Mouse (Mus musculus) hindbrain, embryonic 13.5 days (tissue): ENCODE data around the gene Akt3. TPM values are rescaled to one million over a fixed set of nuclear protein-coding genes. Genes with fewer than 3 reads are reported as not detected.

Source experiments
- ATAC-seq: fragments of 200-750 bp; cut with Nextera tagmentation; 2 replicates; pipeline ENCODE4 v1.8.0; 2017; ENCODE audit warnings: moderate TSS enrichment; ENCODE audit not compliant: low FRiP score
- H3K27ac ChIP-seq: fragments of 300-500 bp; sonication (generic); 2 replicates; pipeline ENCODE4 v1.5.1; 2015; ENCODE audit warnings: inconsistent platforms, mild to moderate bottlenecking, moderate library complexity
- H3K27me3 ChIP-seq: fragments of 300-500 bp; sonication (generic); 2 replicates; pipeline ENCODE4 v1.6.1; 2015; ENCODE audit warnings: mild to moderate bottlenecking, inconsistent platforms
- H3K36me3 ChIP-seq: fragments of 300-500 bp; sonication (generic); 2 replicates; pipeline ENCODE4 v1.6.1; 2015; ENCODE audit warnings: mild to moderate bottlenecking, inconsistent platforms
- H3K4me1 ChIP-seq: fragments of 300-500 bp; sonication (generic); replicated peaks from 2 replicates; pipeline ENCODE4 v1.6.1; 2015; ENCODE audit warnings: inconsistent platforms
- H3K4me2 ChIP-seq: fragments of 300-500 bp; sonication (generic); 2 replicates; pipeline ENCODE4 v1.6.1; 2015; ENCODE audit warnings: inconsistent platforms, mild to moderate bottlenecking, moderate library complexity
- H3K4me3 ChIP-seq: fragments of 300-500 bp; sonication (generic); 2 replicates; pipeline ENCODE4 v1.5.1; 2015; ENCODE audit warnings: mild to moderate bottlenecking, inconsistent platforms
- H3K9ac ChIP-seq: fragments of 300-500 bp; sonication (generic); 2 replicates; pipeline ENCODE4 v1.6.1; 2015; ENCODE audit warnings: mild to moderate bottlenecking, inconsistent platforms
- H3K9me3 ChIP-seq: fragments of 300-500 bp; sonication (generic); 2 replicates; pipeline ENCODE4 v1.6.1; 2016; ENCODE audit warnings: inconsistent platforms
- WGBS: fragments of 180-500 bp; shearing (Covaris S2); methylation state at CpG from one replicate; pipeline ENCODE4 v1.1.7; 2015; 5-methylcytosine and 5-hydroxymethylcytosine counted together
- polyA plus RNA-seq: library from polyadenylated mRNA; unstranded; fragments of >200 nt; fragmentation: Nextera tagmentation; extraction: Ambion mirVana; gene quantifications from 2 replicates; pipeline ENCODE4 v1.2.1, GENCODE M21; 2015

The Akt3 gene
- polyA plus RNA-seq, result 21.3 and 22.3 TPM in 2 replicates

DNA sequence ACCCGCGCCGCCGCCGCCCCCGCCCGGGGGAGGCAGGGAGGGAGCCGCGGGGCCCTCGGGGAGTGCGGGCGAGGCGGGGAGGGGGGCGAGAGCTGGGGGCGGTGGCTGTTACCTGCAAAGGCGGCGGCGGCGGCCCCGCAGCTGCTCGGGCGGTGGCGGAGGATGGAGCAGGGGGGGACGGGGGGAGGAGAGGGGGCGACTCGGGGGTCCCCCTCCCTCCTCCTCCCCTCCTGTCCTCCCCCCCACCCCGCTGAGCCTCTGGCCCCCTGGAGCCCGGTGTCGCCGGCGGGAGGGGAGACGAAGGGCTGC is at the start of gene Akt3:
Gene Akt3 (minus strand): TSS at position 170 of the 309 bp plus-strand sequence.
- Histone ChIP-seq H3K4me2 (peak within 1 kb of the TSS; percentile 90), H3K36me3 (no peaks in the 10 kb centered on the region), H3K9ac (peak within 1 kb of the TSS; percentile 94), H3K4me3 (peak within 1 kb of the TSS; percentile 86), H3K4me1 (peaks cover 8% of the 10 kb centered on the region), H3K27me3 (no peaks in the 10 kb centered on the region), H3K9me3 (no peaks in the 10 kb centered on the region), H3K27ac (peak within 1 kb of the TSS; percentile 100)
- no CpG with 5 or more reads among the region's 32 CpGs for WGBS
- ATAC-seq, result peak; percentile 47

DNA sequence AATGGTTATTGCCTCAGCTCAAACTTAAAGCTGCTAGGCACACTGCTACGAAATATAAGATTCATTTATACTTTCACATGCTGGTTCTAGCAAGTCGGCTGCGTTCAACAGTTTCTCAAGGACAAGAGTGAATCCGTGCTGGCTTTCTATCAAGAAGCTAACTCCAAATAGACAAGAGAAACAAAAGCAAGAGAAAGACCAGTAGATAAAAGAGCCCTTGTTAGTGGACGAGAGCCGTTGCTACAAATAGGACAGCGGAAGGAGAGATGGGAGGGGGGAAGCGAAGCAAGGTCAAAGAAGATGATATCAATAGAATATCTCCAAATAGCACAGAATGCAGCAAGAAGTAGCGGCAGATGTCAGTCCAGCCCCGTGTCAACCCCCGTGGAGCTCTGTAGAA is 49.5 kb upstream of the Akt3 start:
- Histone ChIP-seq H3K36me3 (no peaks in the 10 kb centered on the region), H3K4me3 (no peak overlapping the region), H3K4me2 (0 out of 2 replicates have a peak overlapping the region, but pooled peaks have one; percentile 10), H3K9me3 (no peaks in the 10 kb centered on the region), H3K27me3 (no peaks in the 10 kb centered on the region), H3K27ac (no peak overlapping the region), H3K9ac (no peak overlapping the region), H3K4me1 (peaks cover 9% of the 10 kb centered on the region)
- WGBS, result 45% methylated on average over 11 of the region's 11 CpGs
- ATAC-seq, result no peak

DNA sequence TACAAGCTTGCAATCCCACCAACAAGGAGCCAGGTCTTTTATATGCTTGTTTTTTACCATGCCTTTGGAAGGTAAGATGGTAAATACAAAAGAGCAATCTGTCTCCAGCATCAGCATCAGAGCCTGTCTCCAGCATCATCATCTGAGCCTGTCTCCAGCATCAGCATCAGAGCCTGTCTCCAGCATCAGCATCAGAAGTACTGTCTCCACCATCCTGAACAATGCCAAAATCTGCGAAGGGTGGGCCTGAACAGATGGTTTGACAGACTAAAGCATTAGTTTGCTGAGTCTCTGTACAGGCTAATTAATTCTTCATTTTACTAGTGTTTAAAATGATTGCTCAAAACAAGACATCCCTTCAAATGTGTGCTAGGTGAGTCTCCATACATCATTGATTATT is 40.2 kb upstream of the Akt3 start:
- Histone ChIP-seq H3K4me2 (no peak overlapping the region), H3K4me1 (no peaks in the 10 kb centered on the region), H3K9ac (no peak overlapping the region), H3K4me3 (no peak overlapping the region), H3K27ac (no peak overlapping the region), H3K36me3 (no peaks in the 10 kb centered on the region), H3K9me3 (no peaks in the 10 kb centered on the region), H3K27me3 (no peaks in the 10 kb centered on the region)
- no peak for ATAC-seq
- 95% methylated on average over 1 of the region's 1 CpGs for WGBS

DNA sequence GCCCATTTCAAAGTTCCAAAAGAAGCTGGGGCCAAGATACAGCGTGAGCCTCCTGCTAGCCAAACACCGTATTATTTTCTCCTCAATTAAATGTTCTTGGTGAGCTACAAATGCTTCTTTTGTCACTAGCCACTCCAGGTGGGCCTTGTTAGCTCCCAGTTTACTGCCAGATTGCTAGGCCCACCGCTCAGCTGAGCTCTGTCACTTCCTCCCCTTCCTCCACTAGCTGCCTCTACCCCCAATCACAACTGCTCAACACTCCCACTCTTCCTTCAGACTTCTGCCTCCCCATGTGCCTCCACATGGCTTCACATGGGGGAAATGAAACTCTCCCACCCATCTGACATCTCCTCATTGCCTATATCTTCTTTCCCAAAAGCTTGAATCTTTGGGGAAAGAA is 28.8 kb upstream of the Akt3 start:
- no peak for ATAC-seq
- no peak overlapping the region for H3K27ac ChIP-seq
- H3K4me3 ChIP-seq, result no peak overlapping the region
- no peaks in the 10 kb centered on the region for H3K4me1 ChIP-seq
- 24% methylated on average over 3 of the region's 3 CpGs for WGBS
- no peaks in the 10 kb centered on the region for H3K9me3 ChIP-seq
- no peak overlapping the region for H3K4me2 ChIP-seq
- no peak overlapping the region for H3K9ac ChIP-seq
- no peaks in the 10 kb centered on the region for H3K36me3 ChIP-seq
- H3K27me3 ChIP-seq, result no peaks in the 10 kb centered on the region

DNA sequence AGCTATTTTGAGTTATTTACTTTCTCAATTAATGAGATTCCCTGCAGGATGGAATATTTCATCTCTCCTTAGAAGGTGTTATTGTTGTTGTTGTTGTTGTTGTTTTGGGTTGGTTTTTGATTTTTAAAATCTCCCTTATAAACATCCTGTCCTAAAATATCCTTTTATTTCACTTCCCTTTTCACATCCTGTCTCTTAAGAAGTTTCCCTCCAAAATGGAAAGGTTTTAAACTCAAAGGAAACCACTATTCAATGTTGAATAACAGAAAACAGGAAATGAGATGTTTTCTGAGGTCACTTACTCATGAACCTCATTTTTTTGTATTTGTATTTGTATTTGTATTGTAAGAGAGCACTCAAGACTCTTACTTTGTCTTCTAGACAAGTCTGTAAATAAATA is 23.9 kb upstream of the Akt3 start:
- Histone ChIP-seq H3K4me3 (no peak overlapping the region), H3K27me3 (no peaks in the 10 kb centered on the region), H3K9me3 (no peaks in the 10 kb centered on the region), H3K27ac (no peak overlapping the region), H3K4me1 (no peaks in the 10 kb centered on the region), H3K4me2 (no peak overlapping the region), H3K9ac (no peak overlapping the region), H3K36me3 (no peaks in the 10 kb centered on the region)
- ATAC-seq, result no peak

DNA sequence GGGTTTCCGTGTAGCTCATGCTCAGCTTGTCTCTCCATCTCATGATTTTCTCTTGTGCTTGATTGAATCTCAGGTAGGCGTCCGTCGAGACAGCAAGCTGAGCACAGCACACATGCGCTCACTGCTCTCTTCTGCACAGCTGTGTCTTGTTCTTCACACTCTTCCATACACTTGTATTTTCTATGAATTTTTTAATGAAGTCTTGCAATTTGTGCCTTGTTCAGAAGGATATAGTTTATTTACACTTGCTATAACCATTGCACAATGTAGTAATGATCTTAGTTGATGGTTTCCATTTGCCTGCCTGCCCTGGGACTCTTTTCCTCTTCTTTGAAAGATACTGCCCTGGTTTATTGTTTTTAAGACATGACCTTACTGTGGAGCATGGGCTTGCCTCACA is 19.4 kb upstream of the Akt3 start:
- Histone ChIP-seq H3K27me3 (no peaks in the 10 kb centered on the region), H3K4me3 (no peak overlapping the region), H3K4me2 (no peak overlapping the region), H3K4me1 (no peaks in the 10 kb centered on the region), H3K27ac (no peak overlapping the region), H3K9ac (no peak overlapping the region), H3K36me3 (no peaks in the 10 kb centered on the region), H3K9me3 (no peaks in the 10 kb centered on the region)
- ATAC-seq, result no peak
- WGBS, result 92% methylated on average over 5 of the region's 5 CpGs

DNA sequence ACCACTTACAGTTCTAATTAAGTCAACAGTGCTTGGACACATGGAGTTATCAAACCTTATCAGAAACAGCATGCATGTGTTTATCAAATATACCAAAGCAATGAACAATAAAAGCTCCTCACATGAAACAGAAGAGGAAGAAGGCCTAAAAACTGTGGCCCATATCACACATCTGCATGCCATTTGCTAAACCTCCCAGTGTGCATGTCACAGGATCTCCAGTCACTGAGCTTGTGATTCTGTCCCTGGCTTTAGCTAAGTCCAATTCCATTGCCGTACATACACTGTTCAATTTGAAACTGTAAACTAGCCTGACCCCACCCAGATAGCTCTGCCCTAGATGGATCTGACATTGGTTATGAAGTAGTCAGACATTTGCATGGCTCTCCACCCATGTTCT is 9.6 kb upstream of the Akt3 start:
- no peaks in the 10 kb centered on the region for H3K9me3 ChIP-seq
- no peaks in the 10 kb centered on the region for H3K27me3 ChIP-seq
- no peaks in the 10 kb centered on the region for H3K36me3 ChIP-seq
- H3K4me2 ChIP-seq, result no peak overlapping the region
- WGBS, result 84% methylated on average over 1 of the region's 1 CpGs
- H3K27ac ChIP-seq, result no peak overlapping the region
- no peaks in the 10 kb centered on the region for H3K4me1 ChIP-seq
- no peak overlapping the region for H3K9ac ChIP-seq
- ATAC-seq, result no peak
- H3K4me3 ChIP-seq, result no peak overlapping the region

DNA sequence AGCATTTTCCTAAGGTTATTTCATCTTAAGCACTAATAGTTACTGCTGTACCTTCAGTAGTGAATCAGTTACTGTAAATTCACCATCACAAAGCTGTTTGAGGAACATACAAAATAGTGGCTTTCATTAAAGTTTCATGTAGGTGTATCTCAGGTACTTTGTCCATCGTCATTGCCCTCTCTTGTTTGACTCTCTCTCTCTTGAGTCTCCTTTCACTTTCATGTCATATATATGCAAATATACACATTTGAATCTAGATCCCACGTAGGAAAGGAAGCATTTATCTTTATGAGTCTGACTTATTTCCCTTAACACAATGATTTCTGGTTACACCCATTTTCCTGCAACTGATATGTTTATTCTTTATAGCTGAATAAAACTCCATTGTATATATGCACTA is 4.9 kb upstream of the Akt3 start:
- WGBS, result 71% methylated on average over 2 of the region's 2 CpGs

DNA sequence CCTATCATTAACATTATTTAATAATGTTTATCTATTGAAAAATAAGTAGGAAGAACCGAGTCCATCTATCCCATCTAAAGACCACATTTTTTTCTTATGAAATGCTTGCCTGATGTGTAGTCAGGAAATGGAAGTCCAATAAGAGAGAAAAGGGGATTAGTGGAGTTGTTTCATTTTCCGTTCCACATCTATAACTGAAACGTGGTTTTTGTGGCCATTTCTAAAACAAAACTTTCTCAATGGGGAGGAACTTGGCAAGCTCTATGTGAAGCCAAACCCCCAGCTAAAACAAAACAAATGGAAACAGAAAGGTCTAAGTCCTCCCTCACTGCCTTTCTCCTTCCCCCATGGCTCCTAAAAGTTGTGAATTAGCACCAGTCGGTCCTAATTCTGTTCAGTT is 2.8 kb upstream of the Akt3 start:
- H3K27ac ChIP-seq, result no peak overlapping the region
- peaks cover 8% of the 10 kb centered on the region for H3K4me1 ChIP-seq
- no peaks in the 10 kb centered on the region for H3K27me3 ChIP-seq
- no peak overlapping the region for H3K9ac ChIP-seq
- H3K9me3 ChIP-seq, result no peaks in the 10 kb centered on the region
- no peak overlapping the region for H3K4me3 ChIP-seq
- no peak overlapping the region for H3K4me2 ChIP-seq
- no peak for ATAC-seq
- WGBS, result 79% methylated on average over 4 of the region's 4 CpGs
- H3K36me3 ChIP-seq, result no peaks in the 10 kb centered on the region

More for the DNA sequence above, 4.9 kb upstream of the Akt3 start:
- no peaks in the 10 kb centered on the region for H3K36me3 ChIP-seq
- no peak overlapping the region for H3K27ac ChIP-seq
- ATAC-seq, result no peak
- peaks cover 8% of the 10 kb centered on the region for H3K4me1 ChIP-seq
- no peak overlapping the region for H3K9ac ChIP-seq
- H3K9me3 ChIP-seq, result no peaks in the 10 kb centered on the region
- no peak overlapping the region for H3K4me2 ChIP-seq
- no peaks in the 10 kb centered on the region for H3K27me3 ChIP-seq
- H3K4me3 ChIP-seq, result no peak overlapping the region

DNA sequence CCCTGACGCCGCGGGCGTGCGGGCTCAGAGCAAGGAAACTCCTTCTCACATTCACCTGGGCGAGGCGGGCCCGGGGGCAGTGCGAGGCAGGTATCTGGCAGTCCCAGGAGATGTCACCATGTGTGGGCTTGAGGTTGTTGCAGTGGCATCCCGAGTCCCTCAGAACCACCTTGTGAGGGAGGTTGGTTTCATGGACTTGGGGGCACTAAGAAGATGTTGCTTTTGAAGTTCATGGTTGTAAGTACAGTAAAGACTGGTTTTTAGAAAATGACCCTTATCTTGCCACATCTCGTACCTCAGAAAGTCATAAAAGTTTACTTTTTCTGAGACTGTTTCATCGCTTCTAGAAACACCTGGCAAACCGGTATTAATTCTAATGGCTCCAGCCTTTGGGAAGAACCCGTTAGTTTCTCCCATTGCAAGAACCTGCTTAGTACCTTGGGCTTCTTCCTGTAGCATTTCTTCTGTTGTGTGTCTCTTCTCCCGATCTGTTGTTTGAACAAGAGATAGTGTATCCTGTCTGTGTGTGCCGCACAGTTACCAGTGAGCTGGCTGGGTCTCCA is 1.1 kb upstream of the Akt3 start:
- Histone ChIP-seq H3K9me3 (no peaks in the 10 kb centered on the region), H3K36me3 (no peaks in the 10 kb centered on the region), H3K4me2 (peak overlapping the region; percentile 90), H3K27me3 (no peaks in the 10 kb centered on the region), H3K9ac (peak overlapping the region; percentile 94), H3K4me3 (peak overlapping the region; percentile 86), H3K27ac (peak overlapping the region; percentile 100), H3K4me1 (peaks cover 8% of the 10 kb centered on the region)
- 22% methylated on average over 16 of the region's 16 CpGs for WGBS
- ATAC-seq, result no peak

DNA sequence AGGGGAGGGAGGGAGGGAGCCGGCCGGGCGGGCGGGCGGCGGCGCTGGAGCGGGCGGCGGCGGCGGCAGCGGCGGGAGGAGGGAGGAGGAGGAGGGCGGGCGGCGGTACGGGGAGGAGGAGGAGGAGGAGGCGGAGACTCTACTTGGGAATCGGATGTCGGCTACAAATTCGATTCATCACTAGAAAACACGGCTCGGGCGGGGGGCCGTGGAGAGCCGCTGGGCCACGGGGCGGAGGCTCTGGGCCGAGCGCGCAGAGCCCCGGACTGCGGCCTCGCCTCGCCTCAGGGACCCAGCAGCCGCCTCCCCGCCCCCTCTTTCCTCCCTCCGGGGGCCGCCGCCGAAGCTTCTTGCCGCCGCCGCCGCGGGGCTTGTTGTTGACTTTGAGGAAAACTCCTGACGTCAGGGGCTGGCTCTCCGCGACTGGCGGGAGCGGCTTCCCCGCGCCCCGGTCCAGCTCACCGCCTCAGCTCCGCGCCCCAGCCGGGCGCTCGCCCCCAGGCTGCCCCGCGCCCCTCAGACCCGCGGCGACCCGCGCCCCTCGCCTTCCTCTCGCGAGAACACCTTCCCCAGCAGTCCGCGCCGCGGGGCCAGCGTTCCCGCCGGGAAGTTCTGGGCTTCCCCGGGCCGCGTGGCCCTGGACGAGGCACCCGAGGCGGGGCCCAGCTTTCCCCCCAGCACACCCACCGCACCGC is 487 bp upstream of the Akt3 start:
- WGBS, result 0% methylated on average over 43 of the region's 86 CpGs
- peaks cover 8% of the 10 kb centered on the region for H3K4me1 ChIP-seq
- no peaks in the 10 kb centered on the region for H3K36me3 ChIP-seq
- H3K27ac ChIP-seq, result peak overlapping the region; percentile 100
- H3K4me2 ChIP-seq, result peak overlapping the region; percentile 90
- peak overlapping the region; percentile 86 for H3K4me3 ChIP-seq
- H3K27me3 ChIP-seq, result no peaks in the 10 kb centered on the region
- no peaks in the 10 kb centered on the region for H3K9me3 ChIP-seq
- ATAC-seq, result peak; percentile 89
- peak overlapping the region; percentile 94 for H3K9ac ChIP-seq

DNA sequence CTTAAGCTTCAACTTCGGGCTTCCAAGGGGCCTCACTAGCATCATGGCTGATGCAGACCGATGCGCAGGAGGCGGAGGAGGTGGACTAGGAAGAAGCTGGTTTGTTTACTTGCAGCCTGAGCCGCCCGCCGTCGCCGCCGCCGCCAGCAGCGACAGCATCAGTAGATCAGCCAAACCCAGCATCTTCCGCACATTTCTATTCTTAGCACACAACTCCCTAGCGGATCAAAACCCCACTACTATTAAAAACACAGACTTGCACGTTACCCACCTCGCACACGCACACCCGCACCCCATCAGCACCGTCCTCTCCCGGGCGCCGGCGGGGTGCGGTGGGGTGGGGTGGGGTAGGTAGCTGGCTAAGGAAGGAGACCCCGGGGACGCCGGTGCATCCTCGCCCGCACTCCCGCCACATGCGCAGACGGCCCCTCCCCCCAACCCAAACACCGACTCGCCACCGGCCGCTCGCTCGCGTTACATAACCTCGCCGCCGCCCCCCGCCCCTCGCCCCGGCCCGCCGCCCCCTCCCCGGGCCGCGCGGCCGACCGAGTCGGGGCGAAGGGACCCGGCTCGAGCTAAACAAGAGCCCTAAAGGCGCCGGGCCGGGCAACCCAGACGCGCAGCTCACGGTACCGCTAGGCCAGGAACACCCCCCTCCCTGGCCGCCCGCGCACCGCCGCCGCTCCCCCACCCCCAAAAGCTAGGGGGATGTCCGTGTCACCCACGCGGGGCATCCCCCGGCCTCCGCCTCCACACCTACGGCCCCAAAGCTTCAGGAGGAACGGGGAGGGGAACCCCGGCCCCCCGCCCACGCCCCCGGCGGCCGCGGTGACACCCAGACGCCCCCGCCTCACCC is 597 bp downstream of the Akt3 start:
- H3K4me1 ChIP-seq, result peaks cover 8% of the 10 kb centered on the region
- under 1% methylated on average over 69 of the region's 86 CpGs for WGBS

More for the DNA sequence above, 597 bp downstream of the Akt3 start:
- H3K36me3 ChIP-seq, result no peaks in the 10 kb centered on the region
- no peaks in the 10 kb centered on the region for H3K9me3 ChIP-seq
- peak overlapping the region; percentile 94 for H3K9ac ChIP-seq
- H3K4me2 ChIP-seq, result peak overlapping the region; percentile 90
- peak overlapping the region; percentile 86 for H3K4me3 ChIP-seq
- no peaks in the 10 kb centered on the region for H3K27me3 ChIP-seq
- ATAC-seq, result peak; percentile 77
- peak overlapping the region; percentile 100 for H3K27ac ChIP-seq
